Mouse (Mus musculus): ENCODE measurements around the gene Vamp8. TPM values are rescaled to one million over a fixed set of nuclear protein-coding genes. Genes with fewer than 3 reads are reported as not detected.
A peak's percentile ranks its signal among the peaks of the same experiment; 100 is the strongest.

The Vamp8 gene
- total RNA-seq, 2 experiments from 2014 or later, result 240 to 320 TPM

- ATAC-seq (replicated peaks; ENCODE audit: low FRiP score, low TSS enrichment, poor library complexity, severe bottlenecking), result no peak
These were observed 11.8 kb downstream of the Vamp8 start for GRCm38 (mm10) chr6:72378510-72379234.

GRCm38 (mm10) chr6:72374820-72375563, 15.5 kb downstream of the Vamp8 start:
- 0 out of 2 replicates have a peak, but pooled peaks have one; percentile 15 for ATAC-seq (replicated peaks; ENCODE audit: low FRiP score, low TSS enrichment, poor library complexity, severe bottlenecking)

- ATAC-seq (replicated peaks; ENCODE audit: low FRiP score, low TSS enrichment, poor library complexity, severe bottlenecking), result 0 out of 2 replicates have a peak, but pooled peaks have one; percentile 19
These were observed 16.3 kb downstream of the Vamp8 start for GRCm38 (mm10) chr6:72374206-72374605.

- no peak for ATAC-seq (replicated peaks; ENCODE audit: low FRiP score, low TSS enrichment, poor library complexity, severe bottlenecking)
These were observed 17.3 kb downstream of the Vamp8 start for GRCm38 (mm10) chr6:72373184-72373583.

- ATAC-seq (replicated peaks; ENCODE audit: low FRiP score, low TSS enrichment, poor library complexity, severe bottlenecking), result no peak
These were observed 18.9 kb downstream of the Vamp8 start for GRCm38 (mm10) chr6:72371571-72371970.

GRCm38 (mm10) chr6:72371147-72371546, 19.4 kb downstream of the Vamp8 start:
- ATAC-seq (replicated peaks; ENCODE audit: low FRiP score, low TSS enrichment, poor library complexity, severe bottlenecking), result no peak

- ATAC-seq (replicated peaks; ENCODE audit: low FRiP score, low TSS enrichment, poor library complexity, severe bottlenecking), result no peak
These were observed 20.4 kb downstream of the Vamp8 start for GRCm38 (mm10) chr6:72370091-72370490.

GRCm38 (mm10) chr6:72369557-72369956, 20.9 kb downstream of the Vamp8 start:
- ATAC-seq (replicated peaks; ENCODE audit: low FRiP score, low TSS enrichment, poor library complexity, severe bottlenecking), result peak; percentile 54

GRCm38 (mm10) chr6:72367460-72367974, 23.0 kb downstream of the Vamp8 start:
- no peak for ATAC-seq (replicated peaks; ENCODE audit: low FRiP score, low TSS enrichment, poor library complexity, severe bottlenecking)

- no peak for ATAC-seq (replicated peaks; ENCODE audit: low FRiP score, low TSS enrichment, poor library complexity, severe bottlenecking)
These were observed 23.6 kb downstream of the Vamp8 start, which contains the start of gene Rnf181 for GRCm38 (mm10) chr6:72366844-72367443. TSS of gene Rnf181 (minus strand) at chr6:72366956.

GRCm38 (mm10) chr6:72366304-72366703, 24.2 kb downstream of the Vamp8 start:
- no peak for ATAC-seq (replicated peaks; ENCODE audit: low FRiP score, low TSS enrichment, poor library complexity, severe bottlenecking)

- ATAC-seq (replicated peaks; ENCODE audit: low FRiP score, low TSS enrichment, poor library complexity, severe bottlenecking), result no peak
These were observed 25.5 kb downstream of the Vamp8 start for GRCm38 (mm10) chr6:72364985-72365384.

GRCm38 (mm10) chr6:72364009-72364408, 26.5 kb downstream of the Vamp8 start:
- ATAC-seq (replicated peaks; ENCODE audit: low FRiP score, low TSS enrichment, poor library complexity, severe bottlenecking), result no peak

GRCm38 (mm10) chr6:72362132-72363028, 28.1 kb downstream of the Vamp8 start:
- ATAC-seq (replicated peaks; ENCODE audit: low FRiP score, low TSS enrichment, poor library complexity, severe bottlenecking), result peak; percentile 89

- peak; percentile 45 for ATAC-seq (replicated peaks; ENCODE audit: low FRiP score, low TSS enrichment, poor library complexity, severe bottlenecking)
These were observed 29.4 kb downstream of the Vamp8 start for GRCm38 (mm10) chr6:72361121-72361551.

- no peak for ATAC-seq (replicated peaks; ENCODE audit: low FRiP score, low TSS enrichment, poor library complexity, severe bottlenecking)
These were observed 29.9 kb downstream of the Vamp8 start for GRCm38 (mm10) chr6:72360599-72360935.

- no peak for ATAC-seq (replicated peaks; ENCODE audit: low FRiP score, low TSS enrichment, poor library complexity, severe bottlenecking)
These were observed 30.5 kb downstream of the Vamp8 start for GRCm38 (mm10) chr6:72359891-72360598.

GRCm38 (mm10) chr6:72359343-72359742, 31.2 kb downstream of the Vamp8 start:
- ATAC-seq (replicated peaks; ENCODE audit: low FRiP score, low TSS enrichment, poor library complexity, severe bottlenecking), result no peak

Measured in megakaryocyte-erythroid progenitor cell, adult 5-6 weeks (primary cell).